Mouse (Mus musculus): ENCODE data around the gene Dnah7a. TPM values are rescaled to one million over a fixed set of nuclear protein-coding genes. Genes with fewer than 3 reads are reported as not detected.
A peak's percentile ranks its signal among the peaks of the same experiment; 100 is the strongest.
"Not testable (repeated sequence)": the region's sequence is repeated elsewhere in the genome, so short reads cannot be mapped to it uniquely, and the experiment has no call there.

Dnah7a gene
- total RNA-seq, 2 experiments from 2014 or later = 4.2 to 5.2 TPM

DNA sequence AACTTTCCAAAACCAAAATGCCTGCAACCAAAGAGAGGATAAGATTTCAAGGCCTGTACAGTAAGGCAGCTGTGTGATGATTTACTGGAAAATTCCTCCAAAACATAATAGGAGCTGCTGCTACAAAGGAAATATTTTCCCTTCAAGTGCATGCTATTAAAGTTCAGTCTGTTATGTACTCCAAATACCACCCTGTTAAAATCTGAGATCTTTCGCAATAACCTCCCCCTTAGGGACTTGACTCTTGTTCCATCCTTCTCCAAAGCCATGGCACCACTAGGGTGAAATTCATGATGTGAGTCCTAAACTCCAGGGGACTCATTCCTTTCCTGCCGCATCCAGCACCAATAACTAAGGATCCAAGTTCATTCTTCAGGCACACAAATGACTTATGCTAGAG is 20.3 kb upstream of the Dnah7a start:
- no peak for DNase-seq (ENCODE audit: low spot score in 2 of 2)
- H3K27ac ChIP-seq = no peak overlapping the region
- no peak overlapping the region for H3K4me3 ChIP-seq
- TF ChIP-seq CTCF (conservative IDR thresholded peaks at IDR 0.05) = no peak

DNA sequence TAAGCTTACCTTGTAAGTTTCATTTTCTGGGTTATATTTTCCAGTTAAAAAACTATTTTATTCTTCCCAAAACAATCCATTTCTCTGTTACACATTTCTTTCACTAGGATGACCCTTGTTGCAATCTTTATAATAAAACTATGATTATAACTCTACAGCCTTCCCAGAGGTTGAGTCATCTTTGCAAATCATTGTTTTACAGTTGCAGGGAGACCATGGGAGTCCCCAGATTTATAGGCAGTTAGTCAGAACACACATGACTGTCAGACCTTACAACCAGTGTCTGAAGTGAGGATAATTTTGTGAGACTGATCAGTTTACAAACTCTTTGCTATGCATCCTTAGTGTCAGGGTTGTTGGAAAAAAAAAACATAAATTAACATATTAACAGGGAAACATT is 14.8 kb upstream of the Dnah7a start:
- H3K27ac ChIP-seq = no peak overlapping the region
- H3K4me3 ChIP-seq = no peak overlapping the region
- no peak for DNase-seq (ENCODE audit: low spot score in 2 of 2)
- TF ChIP-seq CTCF (conservative IDR thresholded peaks at IDR 0.05) = no peak

DNA sequence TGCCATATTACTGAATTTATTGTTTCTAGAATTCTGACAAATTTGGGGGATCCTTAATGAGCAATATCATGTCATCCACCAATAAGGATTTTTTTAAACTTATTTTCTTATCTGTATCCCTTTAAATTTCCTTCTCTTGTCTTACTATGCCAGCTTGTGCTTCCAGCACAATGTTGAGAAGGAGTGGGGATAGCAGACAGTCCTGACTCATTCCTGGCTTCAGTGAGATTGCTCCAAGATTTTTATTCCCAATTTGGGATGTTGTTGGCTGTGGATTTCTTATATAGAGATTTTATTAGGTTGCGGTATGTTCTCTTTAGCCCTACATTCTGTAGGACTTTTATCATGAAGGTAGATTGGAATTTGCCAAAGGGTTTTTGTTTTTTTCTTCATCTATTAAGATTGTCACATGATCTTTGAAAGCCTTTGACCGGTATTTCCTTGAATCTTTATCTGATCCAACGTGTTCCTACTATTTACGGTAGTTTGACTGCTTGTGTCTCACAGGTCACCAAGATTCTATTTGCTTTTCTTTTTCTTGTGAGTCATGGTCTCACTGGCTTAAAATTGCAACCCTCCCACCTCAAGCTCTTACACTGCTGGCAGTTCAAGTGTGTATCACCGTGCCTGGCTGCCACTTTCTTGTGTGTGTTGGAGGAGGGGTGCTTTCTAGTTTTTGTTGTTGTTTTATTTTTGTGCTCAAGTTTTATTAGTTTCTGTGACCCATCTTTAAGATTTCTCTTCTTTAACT is 14.2 kb upstream of the Dnah7a start:
- no peak for TF ChIP-seq CTCF (conservative IDR thresholded peaks at IDR 0.05)
- Histone ChIP-seq H3K27ac (no peak overlapping the region), H3K4me3 (no peak overlapping the region)
- peak in 1 of 2 experiments; percentile 10 for DNase-seq (ENCODE audit: low spot score in 2 of 2)

DNA sequence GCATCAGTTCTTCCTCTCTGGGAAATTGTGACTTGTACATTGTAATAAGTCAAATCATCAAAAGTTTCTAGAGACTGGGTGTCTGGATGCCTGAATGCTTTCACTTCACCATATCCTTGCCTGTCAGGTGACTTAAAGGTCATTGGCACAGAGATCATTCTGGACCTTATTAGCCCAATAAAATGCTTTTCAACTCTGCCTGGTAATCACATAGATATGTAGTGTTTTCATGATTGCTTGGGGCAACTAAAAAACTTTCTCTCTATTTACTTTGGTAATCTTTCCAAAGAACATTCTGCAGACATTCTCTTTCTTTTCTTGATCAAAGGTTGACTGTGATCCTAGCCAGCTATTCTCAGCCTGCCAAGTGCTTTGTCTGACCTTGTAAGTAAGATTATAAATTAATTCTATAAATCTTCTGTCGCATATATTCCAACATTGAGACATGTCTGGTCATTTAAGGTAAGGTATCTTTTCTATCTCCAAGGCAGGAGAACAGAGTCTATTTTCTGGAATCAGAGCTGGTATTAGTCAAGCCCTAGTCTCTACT is 9.5 kb upstream of the Dnah7a start:
- no peak for DNase-seq (ENCODE audit: low spot score in 2 of 2)
- no peak overlapping the region for H3K27ac ChIP-seq
- no peak for TF ChIP-seq CTCF (conservative IDR thresholded peaks at IDR 0.05)
- H3K4me3 ChIP-seq = no peak overlapping the region

DNA sequence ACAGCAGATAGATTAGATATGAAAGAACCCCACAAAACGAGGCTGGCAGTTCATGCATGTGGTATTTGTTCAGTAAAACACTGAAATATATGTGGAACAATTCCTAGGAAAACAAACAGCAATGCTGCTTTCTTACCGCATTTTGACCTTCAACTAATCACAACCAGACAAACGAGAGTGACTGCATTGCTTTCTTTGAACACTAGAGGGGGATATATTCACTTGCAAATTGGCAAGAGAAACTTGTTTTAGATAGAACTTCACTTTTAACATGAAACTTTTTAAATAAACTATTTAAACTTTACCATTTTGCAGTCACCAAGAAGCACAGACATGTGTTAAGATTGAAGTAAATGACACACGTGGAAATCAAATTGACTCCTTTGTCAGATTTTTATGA is 8.9 kb upstream of the Dnah7a start:
- peak; percentile 39 to 71 for DNase-seq (ENCODE audit: low spot score in 2 of 2)
- Histone ChIP-seq H3K27ac (no peak overlapping the region), H3K4me3 (no peak overlapping the region)
- peak; percentile 86 for TF ChIP-seq CTCF (conservative IDR thresholded peaks at IDR 0.05)

DNA sequence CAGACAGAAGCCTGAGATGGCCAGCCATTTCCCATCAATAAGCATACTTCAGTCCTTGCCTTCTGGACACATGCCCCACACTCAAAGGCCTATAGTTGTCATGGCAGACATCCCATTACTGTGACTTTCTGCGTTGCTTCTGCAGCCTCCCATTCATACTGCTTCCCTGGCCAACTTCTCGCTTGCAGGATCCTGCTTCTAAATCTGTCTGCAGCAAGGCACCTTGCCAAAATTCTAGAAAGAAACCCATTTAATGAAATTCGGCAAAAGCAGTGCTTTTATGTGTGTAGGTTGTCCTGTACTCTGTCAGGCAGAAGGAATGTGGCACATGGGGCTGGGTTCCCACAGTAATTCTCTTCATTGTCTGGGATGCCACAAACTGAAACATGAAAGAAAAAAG is 6.8 kb upstream of the Dnah7a start:
- not testable (repeated sequence) for H3K27ac ChIP-seq, H3K4me3 ChIP-seq
- DNase-seq (ENCODE audit: low spot score in 2 of 2) = peak in 1 of 2 experiments; percentile 73

DNA sequence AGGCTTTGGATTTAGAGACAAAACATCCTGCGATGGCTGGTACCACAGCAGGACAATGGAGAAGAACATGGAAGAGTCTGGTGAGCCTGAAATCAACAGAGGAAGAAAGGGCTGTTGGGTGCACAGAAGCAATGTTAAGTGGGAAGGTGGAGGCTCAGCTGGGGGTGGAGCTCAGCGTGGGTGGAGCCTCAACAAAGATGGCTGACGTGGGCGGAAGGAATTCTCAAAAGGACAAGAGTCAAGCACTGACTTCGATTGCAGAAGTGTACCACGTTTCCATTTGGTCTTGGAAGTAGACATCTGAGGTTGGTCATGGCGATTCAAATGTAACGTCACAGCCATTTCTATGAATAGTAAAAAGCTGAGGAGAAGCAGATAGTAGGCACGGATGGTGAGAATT is 4.5 kb upstream of the Dnah7a start:
- Histone ChIP-seq H3K4me3 (no peak overlapping the region), H3K27ac (no peak overlapping the region)
- DNase-seq (ENCODE audit: low spot score in 2 of 2) = no peak
- TF ChIP-seq CTCF (conservative IDR thresholded peaks at IDR 0.05) = no peak

DNA sequence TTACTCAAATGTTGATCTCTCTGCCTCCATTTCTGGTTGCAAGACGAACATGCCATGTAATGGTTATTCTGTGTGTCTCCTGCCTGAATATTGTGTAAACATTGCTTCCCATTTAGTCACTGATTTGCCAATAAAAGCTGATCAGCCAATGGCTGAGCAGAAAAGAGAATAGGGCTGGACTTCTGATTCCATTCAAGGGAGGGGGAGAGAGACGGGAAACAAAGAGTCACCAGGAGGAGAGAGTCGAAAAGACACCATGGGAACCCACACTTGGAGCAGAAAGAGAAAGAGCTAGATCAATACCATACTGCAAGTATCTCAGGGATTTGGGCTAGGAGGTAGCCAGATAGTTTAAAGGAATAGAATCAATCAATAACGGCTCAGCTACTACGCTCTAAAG is 3.0 kb upstream of the Dnah7a start:
- H3K4me3 ChIP-seq; DNase-seq (ENCODE audit: low spot score in 2 of 2); H3K27ac ChIP-seq: not testable (repeated sequence)

DNA sequence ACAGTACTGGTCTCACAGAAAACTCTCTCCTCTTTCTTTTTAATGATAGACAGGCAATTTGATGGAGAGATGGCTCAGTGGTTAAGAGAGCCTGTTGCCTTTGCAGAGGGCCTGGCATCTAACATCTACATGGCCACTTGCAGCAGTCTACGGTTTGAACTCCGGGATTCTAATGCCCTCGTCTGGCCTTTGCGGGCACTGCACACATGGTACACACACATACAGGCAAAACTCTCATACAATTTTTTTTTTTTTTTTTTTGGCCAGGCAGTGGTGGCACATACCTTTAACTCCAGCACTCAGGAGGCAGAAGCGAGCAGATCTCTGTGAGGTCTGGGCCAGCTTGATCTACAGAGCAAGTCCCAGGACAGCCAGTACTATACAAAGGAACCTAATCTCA is 2.4 kb downstream of the Dnah7a start:
- H3K4me3 ChIP-seq = no peak overlapping the region
- TF ChIP-seq CTCF (conservative IDR thresholded peaks at IDR 0.05) = no peak; the same call in 1 of the 2 replicates
- no peak for DNase-seq (ENCODE audit: low spot score in 2 of 2)
- H3K27ac ChIP-seq = no peak overlapping the region

DNA sequence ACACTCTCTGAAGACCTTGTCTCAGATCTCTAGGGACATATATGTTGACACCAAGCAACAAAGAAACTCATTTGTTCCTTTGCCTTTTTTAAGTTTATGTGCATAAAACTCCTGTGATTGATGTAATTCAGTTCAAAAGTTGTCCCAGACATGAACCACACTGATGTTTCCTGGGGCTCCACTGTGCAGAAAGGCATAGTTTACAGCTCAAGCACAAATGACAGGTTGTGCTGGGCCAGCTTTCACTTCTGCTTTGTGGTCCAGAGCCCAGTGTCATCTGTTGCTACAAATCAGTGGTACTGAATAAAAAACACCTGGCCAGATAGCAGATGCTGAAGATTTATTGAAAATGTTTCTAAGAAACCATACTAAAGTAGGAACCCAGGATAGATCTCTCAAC is 42.3 kb downstream of the Dnah7a start:
- DNase-seq (ENCODE audit: low spot score in 2 of 2); H3K4me3 ChIP-seq; H3K27ac ChIP-seq: not testable (repeated sequence)

DNA sequence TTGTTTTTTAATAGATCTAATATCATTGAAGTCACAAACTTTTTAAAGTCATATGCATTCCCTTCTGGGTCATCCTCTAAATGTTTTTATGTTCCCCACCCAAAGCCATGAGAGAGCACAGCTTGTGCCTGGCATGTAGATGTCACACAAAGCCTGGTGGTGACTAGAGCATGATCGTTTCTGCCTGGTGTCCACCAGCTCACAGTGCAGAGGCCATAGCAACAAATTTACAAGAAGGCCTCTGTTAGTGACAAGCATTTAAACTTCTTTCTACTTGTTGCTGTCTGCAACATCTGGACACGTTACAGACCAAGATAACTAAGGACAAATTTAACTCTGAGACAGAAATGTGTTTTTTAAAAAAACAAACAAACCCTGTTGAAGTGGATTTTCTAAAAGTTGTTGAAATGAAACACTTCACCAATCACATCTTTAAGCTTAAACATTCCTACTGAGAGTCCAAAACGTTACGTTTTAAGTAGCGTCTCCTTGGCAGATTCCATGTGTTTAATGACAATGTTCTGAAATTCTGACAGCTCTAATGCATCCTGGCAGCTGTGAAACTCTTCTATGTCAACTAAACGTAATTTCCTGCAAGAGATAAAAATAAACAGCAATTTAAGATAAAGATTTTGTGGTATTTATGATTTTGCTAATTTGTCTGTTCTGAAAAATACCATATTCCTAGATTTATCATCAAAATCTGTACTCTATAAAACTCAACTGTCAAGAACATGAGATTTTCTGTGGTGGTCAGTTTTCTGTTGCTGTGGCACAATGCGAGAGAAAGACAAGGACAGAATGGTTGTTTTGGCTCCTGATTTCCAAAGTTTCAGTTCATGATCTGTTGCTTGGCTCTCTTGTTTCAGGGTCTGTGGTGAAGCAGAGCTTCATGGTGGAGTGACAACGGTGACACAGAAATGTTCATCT is 66.5 kb downstream of the Dnah7a start:
- H3K27ac ChIP-seq = no peak overlapping the region
- H3K4me3 ChIP-seq = no peak overlapping the region
- DNase-seq (ENCODE audit: low spot score in 2 of 2) = no peak
- no peak for TF ChIP-seq CTCF (conservative IDR thresholded peaks at IDR 0.05)

DNA sequence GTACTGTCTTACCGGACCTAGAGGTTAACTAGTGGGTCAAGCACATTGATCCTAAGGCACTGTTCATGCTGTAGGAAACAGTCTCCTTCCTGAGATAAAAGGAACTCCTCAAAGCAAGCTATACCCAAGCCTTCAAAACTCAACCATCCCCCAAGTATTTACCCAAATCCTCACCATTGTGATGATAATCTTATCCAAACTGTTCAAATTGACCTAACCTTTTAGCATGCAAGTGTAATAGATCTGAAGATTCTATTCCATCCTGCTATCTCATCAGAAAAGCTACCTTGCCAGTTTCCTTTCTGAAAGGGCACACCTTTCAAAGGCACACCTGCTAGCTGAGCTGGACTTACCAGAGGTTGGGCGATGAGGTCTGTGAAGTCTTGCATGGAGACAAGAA is 70.9 kb downstream of the Dnah7a start:
- not testable (repeated sequence) for H3K4me3 ChIP-seq; H3K27ac ChIP-seq; DNase-seq (ENCODE audit: low spot score in 2 of 2)

DNA sequence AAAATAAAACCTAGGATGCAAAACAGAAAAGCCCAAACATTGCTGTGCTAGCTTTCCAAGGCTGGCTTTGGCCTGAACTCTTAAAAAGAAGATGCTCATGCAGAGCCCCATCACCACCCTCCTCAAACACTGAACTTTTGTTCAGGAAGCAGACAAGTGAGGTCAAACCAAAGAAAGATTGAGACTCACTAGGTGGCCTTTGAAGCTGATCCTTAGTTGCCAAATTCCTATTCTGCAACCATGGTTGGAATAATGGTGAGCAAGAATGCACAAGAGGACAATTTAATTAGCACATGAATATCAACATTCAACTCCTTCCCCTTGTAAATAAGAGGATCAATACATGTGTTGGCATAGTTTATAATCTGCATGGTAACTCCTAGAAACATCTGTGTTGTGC is 74.5 kb downstream of the Dnah7a start:
- H3K27ac ChIP-seq; DNase-seq (ENCODE audit: low spot score in 2 of 2); H3K4me3 ChIP-seq: not testable (repeated sequence)

Measured in layer of hippocampus, adult 2 months (tissue).